Mouse (Mus musculus) fibroblast of lung, adult 2 months (primary cell): Measurements from ENCODE around the gene Ulk4.

Experiments used
- DNase-seq: peaks from one replicate; pipeline ENCODE4 v3.0.0-alpha.2; 2011; ENCODE audit warnings: low read depth

The Ulk4 gene

DNA sequence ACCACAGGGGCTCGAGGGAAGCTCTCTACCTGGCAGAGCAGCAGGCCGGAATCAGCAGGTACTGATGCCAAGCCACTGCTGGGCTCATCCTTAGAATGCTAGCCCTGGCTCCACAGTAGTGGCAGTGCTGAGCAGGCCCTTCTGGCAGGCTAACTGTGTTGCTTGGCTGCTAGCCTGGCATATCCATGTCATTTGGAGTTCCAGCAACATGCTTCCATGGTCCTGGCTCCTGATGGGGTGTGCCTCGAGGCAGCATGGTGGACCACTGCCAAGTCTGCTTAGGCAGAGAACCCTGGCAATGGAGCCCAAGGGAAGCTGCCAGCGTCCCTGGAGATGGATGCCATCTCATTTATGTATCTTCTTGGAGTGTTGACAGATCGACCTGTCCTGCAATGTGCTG, 169.4 kb downstream of the Ulk4 start:
- peak; percentile 68 for DNase-seq

DNA sequence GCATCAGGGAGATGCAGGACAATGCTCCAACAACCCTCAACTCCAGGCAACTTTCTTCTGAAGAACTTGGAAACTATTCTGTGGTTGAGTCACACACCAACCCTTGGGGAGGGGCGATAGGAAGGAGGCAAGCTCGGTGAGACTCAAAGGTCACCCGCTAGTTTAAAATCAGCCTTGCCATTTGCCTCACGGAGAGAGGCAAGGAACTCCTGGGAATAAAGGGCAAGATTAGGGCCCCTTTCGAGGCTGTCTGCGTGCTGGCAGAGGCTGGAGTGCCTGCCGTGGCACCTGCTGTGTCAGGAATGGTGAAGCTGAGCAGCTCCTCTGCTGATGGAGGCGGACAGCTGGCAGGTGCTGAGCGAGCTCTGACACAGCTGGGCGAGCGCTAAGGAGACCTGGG, 169.9 kb downstream of the Ulk4 start:
- DNase-seq, result no peak

DNA sequence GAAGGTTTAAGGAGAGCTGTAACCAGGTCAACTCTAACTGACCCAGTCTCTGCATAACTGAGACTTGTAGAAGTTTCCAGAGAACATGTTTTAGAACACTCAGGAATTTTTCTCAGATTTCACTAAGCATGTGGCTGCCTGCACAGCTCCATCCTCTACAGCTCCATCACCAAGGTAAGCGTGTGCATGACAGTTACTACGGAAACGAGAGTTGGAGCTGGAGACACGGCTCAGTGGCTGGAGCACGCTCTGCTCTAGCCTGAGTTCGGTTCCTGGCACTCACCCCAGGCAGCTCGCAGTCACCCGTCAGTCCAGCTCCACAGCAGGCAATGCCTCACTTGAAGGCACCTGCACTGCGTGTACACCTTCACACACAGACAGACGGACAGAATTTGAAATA, 175.5 kb downstream of the Ulk4 start:
- no peak for DNase-seq

DNA sequence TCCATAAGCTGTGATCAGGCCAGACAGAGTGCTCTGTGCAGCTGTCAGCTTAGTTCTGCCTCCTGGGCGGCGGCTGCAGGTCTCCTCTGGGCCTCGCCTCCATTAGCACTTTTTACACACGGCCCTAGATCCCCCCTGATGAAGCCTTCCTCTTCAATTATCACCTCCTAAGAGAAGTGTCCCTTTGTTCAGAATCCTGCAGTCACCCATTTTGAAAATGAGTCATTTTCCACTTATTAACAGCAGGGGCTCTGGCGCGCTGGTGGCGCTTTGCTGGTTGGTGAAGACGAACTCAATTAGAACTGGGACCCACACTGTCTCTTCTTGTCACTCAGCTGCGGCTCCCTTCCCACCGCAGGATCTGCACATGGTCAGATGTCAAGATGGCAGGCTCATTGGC, 177.5 kb downstream of the Ulk4 start:
- DNase-seq, result no peak

DNA sequence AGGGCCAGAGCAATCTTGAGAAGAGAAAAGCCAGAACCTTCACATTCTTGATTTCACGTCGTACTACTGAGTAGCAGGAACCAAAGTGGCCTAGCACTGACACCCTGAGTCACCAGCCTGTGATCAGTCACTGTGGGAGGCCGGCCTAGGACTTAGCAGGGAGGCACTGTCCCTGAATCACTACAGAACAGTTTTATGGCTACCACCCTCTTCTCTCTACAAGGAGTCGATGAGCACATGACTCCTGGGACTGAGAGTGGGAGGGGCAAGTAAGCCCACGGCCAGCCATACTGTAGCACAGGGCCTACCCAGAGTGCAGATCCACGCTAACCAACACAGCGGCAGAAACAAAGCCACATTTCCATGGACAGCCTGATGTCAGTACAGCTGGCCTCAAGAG, 183.2 kb downstream of the Ulk4 start:
- no peak for DNase-seq

DNA sequence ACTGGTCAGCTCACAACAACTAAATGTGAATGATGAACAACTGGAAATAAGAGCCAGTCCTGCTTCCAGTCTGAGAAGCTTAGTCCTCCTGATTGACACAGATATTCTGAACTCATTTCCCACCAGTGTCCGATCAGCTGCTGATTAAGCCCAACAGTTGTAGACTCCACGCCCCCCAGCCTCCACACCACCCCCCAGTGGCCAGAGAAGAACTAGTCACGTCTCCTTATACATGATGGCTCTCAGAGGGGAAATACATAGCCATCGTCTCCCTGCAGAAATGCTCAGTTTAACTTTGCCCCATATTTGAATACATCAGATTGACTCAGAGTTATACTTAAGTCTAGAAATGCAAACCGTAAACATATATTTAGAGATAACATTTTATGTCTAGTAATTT, 184.4 kb downstream of the Ulk4 start:
- no peak for DNase-seq

DNA sequence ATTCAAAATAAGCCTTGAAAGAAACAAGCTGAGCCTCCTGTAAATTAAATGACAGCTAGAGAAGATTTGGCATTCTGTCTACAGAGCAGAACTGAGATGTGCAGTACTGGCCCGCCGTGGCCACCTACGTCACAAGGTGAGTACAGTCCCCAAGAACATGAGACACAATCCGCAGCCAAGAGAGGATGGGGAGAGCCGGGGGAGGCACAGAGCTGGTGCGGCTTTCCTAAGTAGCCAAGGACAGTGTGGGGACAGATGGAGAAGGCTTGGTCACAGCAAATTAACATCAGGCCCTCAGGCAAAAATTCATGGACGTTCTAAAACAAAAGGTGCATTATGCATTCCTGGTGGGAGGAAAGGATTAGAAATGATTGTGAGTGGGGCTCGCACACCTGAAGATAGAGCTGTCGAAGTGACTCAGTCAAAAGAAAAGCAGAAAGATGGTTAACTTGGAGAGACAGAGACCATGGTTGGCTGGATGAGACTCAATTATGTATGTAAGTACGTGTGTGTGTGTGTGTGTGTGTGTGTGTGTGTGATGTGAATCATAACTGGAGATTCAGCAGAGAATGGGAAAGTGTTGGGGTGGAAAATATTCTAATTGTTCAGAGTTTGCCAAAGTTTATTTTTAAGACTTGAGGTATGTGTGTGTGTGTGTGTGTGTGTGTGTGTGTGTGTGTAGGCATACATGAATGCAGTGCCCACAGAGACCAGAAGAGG, 185.8 kb downstream of the Ulk4 start:
- DNase-seq, result no peak

DNA sequence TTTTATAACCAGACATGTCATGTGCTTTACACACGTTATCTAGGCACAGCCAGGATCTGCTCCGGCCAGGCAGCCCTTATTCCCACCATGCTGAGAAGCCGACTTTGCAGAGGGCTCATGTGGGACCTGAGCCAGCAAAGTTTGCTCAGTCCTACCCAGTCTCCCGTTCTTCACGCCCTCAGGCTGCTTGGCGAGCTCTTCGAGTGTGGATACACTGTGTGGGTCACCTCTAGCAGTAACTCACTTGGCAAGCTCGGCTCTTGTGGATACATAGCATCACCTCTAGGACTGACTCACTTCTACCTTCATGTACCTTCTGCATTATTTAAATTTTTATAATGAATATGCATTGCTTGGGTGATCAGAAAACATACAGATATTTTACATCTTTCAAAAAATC, 189.3 kb downstream of the Ulk4 start:
- no peak for DNase-seq

DNA sequence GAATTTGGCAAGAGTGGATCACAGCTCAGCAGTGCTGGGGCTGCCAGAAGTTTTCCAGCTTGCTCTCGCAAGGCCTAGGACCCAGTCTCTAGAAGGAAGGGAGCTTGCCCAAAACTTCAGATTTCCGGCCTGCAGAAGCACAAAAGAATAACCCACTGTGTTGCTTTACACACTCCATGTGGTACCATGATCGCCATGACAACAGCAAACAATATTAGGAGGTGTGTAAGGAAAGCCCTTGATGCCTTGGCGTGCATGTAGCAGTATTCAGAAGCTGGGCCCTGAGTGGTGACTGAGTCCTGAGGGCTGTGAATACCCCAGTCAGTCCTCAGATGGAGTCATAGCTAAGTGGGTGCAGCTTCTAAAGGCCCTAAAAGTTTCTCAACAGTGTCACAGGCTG, 192.8 kb downstream of the Ulk4 start:
- no peak for DNase-seq

DNA sequence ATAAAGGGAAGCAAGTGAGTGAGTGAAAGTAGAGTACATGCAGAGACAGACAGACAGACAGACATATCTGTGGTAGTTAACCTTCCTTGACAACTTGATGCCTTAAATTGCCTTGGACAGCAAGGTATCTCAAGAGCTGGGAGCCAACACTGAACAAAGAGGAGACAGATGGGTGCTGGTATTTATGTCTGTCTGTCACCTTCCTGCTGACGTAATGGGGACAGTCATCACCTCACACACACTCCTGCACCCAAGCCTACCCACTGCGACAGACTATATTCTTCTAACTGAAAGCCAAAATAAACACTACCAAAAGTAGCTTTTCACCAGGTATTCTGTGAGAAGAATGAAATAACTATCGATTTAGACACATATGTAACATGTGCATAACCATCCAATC, 196.2 kb downstream of the Ulk4 start:
- no peak for DNase-seq

DNA sequence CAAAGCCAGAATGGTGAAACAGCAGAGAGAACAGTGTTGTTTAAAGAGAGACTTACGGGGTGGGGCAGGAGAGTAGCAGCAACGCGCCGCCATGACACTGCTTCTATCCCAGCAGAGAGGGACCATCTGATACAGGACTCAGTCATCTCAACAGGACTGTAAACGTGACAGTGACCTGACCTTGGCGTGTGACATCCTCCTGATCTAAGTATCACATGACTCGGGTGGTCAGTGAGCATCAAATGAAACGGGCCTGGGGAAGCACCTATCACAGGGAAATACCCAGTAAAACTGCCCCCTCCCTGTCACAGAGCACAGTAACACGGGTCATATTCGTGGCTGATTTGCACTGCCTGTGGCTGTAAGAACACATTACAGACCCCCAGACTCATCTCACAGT, 196.6 kb downstream of the Ulk4 start:
- no peak for DNase-seq

DNA sequence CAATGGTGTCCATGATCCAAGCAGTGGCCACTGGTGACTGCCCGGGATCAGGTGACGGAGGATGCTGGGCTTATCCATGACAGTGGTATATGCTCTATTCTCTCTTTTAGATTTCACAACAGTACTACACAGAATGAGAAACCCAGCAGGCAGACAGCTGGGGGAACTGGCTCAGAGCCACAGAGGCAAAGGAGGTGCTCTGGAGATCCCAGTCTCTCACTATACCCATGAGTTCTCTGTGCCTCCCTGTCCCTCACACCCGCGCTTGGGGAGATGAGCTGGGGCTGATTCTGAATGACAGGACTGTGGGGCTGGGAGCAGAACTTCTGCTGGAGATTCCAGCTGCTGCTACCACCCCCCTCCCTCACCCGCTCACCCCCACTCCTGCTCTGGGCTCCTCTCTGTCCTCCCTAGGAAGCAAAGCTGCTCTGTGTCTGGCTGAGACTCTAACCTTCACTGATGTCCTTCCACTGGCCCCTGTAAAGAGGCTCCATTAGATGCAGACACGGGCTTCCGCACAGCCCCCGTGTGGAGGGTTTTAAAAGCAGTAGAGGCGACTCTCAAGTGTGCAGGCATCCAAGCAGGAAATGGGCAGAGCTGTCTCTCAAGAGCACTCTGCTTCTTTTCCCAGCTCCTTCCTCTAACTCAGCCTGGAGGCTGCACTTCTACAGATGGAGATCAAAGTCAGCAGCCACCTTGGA, 197.5 kb downstream of the Ulk4 start:
- DNase-seq, result no peak

DNA sequence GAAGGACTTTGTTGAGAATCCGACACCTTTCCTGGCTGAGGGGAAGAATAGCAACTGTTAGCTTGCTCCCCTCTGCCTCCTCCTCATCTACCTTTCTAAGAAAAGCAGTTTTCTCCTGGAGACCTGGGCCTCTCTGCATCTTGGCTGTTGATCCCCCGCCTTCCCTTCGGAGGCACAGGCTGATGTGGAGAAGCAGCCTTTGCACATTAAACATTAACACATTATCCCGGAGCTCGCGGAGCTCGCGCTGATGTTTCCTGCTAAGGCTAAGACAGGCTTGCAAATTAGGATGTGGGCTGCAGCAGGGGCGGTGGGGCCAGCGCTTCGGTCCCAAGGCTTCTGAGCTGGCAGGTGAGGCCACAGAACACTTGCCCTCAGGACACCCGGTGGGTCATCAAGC, 200.7 kb downstream of the Ulk4 start:
- DNase-seq, result no peak

DNA sequence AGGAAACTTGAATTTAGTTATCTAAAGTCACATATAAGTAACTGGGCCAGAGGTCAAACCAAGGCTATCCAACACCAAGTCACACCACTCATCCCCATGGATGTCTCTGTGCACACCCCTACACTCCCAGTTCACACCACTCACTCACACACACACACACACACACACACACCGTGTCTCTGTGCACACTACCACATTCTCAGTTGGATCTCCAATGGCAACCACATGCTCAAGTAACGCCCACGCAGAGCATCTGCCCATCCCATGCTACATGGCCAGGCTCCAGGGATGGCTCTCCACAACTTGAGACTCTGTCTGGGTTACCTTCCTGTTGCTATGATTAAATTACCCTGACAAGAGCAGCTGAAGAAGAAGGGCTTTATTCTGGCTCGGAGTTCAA, 201.8 kb downstream of the Ulk4 start:
- no peak for DNase-seq

DNA sequence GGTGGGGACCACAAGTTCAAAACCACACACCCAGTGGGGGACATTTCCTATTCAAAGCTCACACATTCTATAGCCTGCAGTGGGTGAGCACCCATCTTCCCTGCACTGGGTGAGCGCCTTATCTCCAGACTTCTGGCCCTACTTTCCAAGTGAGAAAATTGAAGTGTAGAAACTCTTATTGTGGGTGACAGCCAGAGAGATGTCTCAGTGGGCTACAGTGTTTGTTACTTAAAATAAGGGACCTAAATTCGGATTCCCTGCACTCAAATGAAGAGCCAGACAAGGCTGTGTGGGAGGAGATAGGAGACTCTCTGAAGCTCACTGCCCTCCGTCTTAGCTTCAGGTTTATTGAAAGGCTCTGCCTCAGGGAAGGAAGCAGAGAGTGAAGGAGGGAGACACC, 202.3 kb downstream of the Ulk4 start:
- no peak for DNase-seq

DNA sequence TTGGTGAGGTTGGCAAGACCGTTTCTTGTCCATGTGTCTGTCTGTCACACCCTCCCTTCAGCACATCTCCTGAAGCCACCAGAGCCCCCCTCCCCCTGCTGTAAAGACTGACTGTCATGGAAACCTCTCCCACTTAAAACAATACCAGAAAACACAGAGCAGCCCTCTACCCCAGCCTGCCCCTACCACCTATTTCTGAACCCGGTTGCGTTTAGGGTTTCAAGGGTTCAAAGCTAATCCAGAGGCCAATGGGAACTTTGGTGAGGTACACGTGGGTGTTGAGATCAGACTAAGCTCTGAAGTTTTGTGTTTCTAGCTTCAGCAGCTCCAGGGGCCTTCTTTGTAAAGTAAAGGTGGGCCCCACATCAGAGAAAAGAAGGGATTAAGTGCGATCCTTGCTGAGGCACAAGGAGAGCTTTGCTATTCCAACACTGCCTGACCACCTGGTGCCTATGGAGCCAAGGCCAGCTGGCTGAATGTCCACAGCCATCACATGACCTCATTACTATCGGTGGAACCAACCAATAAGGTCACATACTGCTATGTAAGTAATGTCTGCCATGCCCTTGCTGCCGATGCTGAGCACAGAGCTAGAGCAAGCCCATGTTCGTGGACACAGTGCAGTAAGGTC, 204.8 kb downstream of the Ulk4 start:
- DNase-seq, result no peak

DNA sequence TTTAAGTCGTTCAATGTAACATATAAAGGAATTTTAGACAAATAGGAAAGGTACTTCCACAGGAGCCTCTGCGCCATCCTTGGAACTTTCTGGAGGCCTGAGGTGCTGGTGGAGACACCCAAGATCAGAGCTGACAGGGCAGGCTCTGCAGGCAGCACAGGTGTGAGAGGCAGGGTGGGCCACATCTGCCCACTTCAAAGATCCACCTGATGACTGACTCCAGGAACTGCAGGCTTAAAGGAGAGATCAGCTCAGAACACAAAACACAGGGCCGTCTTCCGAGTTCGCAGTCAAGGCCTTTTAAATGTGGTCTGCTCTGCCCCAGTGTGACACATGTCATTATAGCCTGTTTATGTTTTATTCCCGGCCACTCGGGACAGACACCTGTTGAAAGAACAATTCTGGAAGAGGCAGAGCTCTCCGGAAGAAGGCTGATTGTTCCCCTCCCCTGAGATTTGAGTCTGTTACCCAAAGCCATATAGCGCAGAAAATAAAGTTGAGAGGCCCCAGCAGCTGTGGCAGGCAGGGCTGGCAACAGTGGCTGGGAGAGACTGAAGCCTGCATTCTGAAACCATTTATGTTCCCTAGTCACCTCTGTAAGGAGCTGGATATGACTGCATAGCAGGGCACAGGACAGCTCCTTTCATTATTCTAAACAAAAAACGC, 205.4 kb downstream of the Ulk4 start:
- no peak for DNase-seq

DNA sequence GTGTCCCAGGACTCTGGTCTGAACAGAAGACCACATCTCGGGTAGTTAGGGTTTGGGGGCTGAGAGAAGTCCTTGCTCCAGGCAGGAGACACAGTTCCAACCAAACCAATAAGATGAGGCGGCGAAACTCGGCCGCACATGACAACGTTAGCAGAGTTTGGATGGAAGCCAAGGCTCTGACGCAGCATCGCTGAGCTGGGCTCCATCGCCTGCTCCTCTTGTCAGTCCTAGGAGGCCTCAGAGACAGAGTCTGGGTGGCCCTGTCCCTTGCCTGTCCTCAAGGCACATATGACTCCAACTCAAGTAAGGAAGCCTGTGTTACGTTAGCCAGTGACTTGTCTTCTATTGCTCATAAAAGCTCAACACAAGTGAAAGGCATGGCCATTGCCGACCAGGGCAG, 205.9 kb downstream of the Ulk4 start:
- DNase-seq, result no peak

DNA sequence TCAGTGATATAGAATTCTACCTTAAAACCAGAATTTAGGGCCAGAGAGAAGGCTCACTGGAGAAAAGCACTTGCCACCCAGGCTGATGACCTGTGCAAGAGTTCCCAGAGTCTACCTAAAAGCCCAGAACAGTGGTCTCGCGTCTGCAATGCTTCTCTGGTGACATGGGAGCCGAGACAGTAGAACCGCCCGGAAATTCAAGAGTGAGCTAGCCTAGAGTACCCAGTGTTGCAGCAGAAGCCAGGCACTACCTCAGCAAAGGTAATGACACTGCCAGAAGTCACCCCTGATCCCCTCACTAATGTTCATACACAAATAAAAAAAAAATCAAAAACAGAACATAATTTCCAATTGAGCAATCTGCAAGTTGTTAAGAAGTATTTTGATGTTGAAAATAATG, 208.9 kb downstream of the Ulk4 start:
- DNase-seq, result no peak

DNA sequence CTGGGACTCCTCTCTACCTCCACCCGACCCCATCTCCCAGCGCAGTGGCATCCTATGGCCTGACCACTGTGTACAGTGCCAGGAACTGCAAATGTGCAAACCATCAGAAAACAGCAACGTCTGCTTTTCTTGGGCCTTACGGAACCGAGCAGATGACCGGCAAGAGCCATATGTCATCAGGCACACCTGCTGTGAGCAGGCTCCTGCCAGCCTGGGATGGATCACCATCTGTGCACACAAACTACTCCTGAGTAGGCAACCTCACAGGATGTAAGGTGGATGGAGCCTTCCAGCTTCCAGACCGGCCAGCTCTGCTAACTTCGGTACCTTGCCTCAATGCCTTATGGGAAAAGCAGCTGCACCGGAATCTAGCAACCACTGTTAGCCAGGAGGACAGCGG, 210.0 kb downstream of the Ulk4 start:
- DNase-seq, result no peak

DNA sequence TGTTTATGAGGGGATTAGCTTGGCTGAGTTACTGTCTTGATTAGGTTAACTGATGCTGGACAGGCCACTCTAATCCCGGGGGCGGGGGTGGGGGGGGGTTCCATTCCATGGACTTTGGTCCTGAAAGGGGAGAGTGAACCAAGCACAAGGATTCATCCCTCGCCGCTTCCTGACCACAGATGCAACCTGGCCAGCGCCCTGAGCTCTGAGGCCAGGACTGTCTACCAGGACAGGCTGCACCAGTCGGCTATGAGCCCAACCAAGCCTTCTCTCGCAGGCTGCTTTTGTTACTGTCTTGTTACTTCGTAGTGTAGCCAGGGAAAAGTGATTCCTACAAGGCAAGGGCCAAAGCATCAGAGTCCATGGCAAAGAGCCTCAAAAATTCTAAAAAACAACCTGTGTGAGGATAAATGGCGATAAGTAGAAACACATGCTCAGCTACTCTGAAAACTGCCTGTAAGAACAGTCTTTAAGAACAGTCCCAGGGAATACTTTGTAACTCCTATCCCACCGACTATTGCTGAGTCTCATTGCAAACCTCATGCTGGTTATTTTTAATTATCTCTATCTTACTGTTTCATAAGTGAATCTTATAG, 211.5 kb downstream of the Ulk4 start:
- DNase-seq, result no peak

DNA sequence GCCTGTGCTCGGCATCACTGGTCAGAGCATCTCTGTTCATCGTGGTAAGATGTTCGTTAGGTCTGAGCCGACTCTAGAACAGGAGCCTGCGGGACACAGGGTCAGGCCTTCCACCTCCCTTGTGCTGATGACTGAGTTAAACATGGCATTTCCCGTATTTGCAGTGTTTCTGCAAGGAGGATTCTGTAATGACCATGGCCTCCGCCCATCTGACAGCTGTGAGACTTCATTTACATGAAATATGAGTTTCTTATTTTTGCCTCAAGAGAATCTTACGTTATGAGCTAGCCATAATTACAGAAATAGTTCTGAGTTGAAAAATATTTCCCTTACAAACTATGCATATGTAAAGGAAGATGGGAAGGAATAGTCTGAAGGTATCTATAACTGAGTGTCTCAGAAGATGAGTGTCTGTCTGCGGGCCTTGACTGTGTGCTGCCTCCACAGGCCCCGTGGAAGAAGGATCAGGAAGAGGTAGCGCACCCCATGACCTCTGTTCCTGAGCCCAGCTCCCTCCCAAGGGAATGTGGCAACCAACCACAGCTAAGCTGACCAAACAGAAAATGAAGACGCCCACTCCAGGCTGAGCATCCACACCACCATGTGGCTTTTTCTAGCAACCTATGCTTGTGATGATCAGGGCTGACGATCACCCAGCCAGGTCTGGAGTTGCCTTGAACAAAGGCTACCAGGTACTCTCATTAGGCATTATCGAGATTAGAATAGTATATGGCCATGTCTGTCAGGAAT, 212.2 kb downstream of the Ulk4 start:
- DNase-seq, result no peak
